Mouse (Mus musculus): ENCODE results near the gene Gm6509.
"Not testable (repeated sequence)": the region's sequence is repeated elsewhere in the genome, so short reads cannot be mapped to it uniquely, and the experiment has no call there.

The Gm6509 gene

GRCm38 (mm10) chr5:94623679-94624078 is at the start of gene Gm6509:
Gene Gm6509, plus strand, starts transcription at chr5:94623979.
- DNase-seq (ENCODE audit: low read depth), result not testable (repeated sequence)

DNA sequence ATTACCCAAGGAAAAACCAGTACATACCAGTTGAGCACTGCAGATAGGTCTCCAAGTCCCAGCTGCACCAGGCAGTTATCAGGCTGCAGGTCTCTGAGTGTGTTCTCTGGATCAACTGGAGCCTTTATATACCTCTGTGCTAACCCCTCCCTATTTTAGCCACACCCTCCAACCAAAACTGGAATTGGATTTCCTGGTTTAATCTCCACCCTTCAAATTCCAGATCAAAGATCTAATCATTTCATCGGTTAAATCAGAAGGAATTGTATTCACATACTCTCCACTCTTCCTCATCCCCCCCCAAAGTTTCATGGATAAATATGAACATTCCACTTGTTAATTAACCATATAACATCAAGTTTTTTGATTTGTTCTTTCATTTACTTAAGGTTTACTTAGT is 7.5 kb upstream of the Gm6509 start, which contains the start of gene Gm3147:
TSS of gene Gm3147 (minus strand) at position 101 of the 400 bp plus-strand sequence.
- DNase-seq (ENCODE audit: low read depth), result not testable (repeated sequence)

GRCm38 (mm10) chr5:94648082-94648481 is 24.3 kb downstream of the Gm6509 start, which contains the start of gene Gm6205:
Gene Gm6205, plus strand, starts transcription at chr5:94648382.
- not testable (repeated sequence) for DNase-seq (ENCODE audit: low read depth)

Data from fibroblast of lung, adult 2 months (primary cell).